Mouse (Mus musculus): ENCODE measurements around the gene Rasgef1b.

- TF ChIP-seq E2F4 (IDR thresholded peaks at IDR 0.05; ENCODE audit: insufficient read depth) (no peak), POLR2A (IDR thresholded peaks at IDR 0.05; ENCODE audit: insufficient read length, low read depth) (no peak), USF1 (IDR thresholded peaks at IDR 0.05; ENCODE audit: low read depth) (no peak), MYOG (IDR thresholded peaks at IDR 0.05; ENCODE audit: control insufficient read depth in 1 of 3, insufficient read depth in 1 of 3, insufficient read length in 2 of 3, low read depth in 2 of 3) (no peak), TCF12 (IDR thresholded peaks at IDR 0.05; ENCODE audit: insufficient read depth, poor library complexity, severe bottlenecking) (no peak), MAX (IDR thresholded peaks at IDR 0.05; ENCODE audit: low read depth) (no peak), SRF (IDR thresholded peaks at IDR 0.05; ENCODE audit: control insufficient read depth, insufficient read length, low read depth) (no peak)
Observed at GRCm38 (mm10) chr5:99502681-99503080, 226.2 kb downstream of the Rasgef1b start.
